Mouse (Mus musculus) skeletal muscle tissue, postnatal 0 days (tissue): ENCODE measurements around the gene Llgl2. TPM values are rescaled to one million over a fixed set of nuclear protein-coding genes. Genes with fewer than 3 reads are reported as not detected.

Experiments used
- microRNA-seq, 2 experiments: library from miRNA; unstranded; fragments of <30 nt; microRNA quantifications; one replicate each; pipeline ENCODE4; 2016
- polyA plus RNA-seq: library from polyadenylated mRNA; unstranded; fragments of >200 nt; fragmentation: Nextera tagmentation; extraction: Ambion mirVana; gene quantifications from 2 replicates; pipeline ENCODE4 v1.2.1, GENCODE M21; 2015

Llgl2 gene
- 13.0 and 14.3 TPM in 2 replicates for polyA plus RNA-seq

DNA sequence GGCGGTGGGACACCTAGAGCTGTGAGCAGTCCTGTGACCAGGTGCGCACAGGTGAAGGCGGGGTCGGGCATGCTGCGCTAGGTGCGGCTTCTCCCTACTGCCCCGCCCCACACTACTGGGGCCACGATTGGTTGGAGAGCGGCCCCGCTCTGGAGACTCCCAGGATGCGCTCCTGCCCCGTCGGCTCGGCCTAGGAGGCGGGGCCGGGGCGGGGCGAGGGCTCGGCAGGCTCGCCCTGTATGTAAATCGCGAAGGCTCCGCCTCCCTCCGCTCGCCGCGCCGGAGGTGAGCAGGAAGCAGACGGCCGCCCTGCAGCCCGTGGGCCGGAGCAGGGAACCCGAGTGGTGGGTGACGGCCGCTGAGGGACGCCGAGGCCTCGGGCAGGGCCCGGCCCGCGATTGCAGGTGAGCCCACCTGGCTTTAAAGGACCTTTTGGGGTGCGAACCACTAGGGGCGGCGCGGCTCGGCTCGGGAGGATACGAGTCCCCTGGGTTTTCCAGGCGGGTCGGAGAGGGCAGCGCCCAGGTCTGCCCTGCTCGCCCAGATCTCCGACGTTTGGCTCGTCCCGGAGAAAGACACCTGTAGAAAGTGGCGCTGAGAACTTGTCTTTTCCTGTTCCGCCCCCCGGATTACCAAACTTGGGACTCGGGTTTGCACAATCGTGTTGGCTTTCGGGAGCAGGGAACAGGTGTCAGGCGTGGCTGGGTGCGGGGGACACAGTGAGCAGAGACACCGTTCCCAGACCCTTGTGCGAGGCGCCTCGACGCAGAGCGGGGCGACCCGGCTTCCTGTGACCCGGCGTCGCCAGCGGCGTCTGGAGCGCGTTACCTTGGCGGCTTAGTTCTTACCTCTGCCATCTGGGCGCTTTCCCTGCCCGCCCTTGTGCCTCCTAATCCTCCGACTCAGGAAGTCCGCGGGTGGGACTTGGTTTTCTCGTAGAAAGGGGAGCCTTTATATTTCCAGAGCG, at the start of gene Llgl2:
TSS of gene Llgl2 (plus strand) at position 276 of the 967 bp plus-strand sequence.

DNA sequence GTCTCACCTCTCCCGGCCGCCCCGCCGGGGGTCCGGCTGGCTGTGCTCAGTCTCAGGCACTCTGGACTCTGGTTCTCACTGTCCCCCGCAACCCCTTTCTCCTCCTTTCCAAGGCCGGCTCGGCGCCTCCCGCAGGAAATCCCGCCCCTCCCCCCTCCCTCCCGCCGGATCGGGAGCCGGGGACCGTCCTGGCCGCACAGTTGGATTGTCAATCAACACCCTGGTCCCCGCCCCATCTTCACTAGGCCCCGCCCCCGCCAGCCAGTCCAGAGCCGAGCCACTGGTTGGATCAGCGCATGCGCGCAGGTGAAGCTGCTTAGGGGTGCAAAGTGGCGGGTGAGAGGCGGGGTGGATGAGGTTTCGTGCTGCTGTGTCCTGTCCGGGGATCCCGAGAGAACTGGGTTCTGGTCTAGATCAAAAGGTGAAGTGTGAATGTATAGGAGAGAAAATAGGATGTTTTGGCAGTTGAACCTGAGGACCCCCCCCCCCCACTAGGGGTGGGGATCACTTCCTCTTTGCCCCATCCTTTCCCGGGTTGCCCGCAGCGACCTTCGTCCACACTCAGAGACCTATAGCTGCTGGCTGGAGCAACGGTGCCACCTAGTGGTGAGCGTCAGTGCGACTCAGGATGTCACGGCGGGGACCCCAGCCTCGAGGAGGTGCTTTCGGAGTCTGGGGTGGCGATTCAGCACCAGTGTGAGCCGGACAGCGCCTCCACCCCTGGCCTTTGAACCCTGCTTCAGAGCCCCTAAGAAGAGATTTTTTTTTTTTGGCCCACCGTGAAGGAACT, 10.1 kb upstream of the Llgl2 start, which contains the start of gene Caskin2:
TSS of gene Caskin2 (minus strand) at position 133 of the 790 bp plus-strand sequence.

GRCm38 (mm10) chr11:115814605-115815450, 9.0 kb upstream of the Llgl2 start, which contains the start of gene Tsen54:
Tsen54 (plus strand) TSS chr11:115814724.

GRCm38 (mm10) chr11:115858354-115858753, 34.5 kb downstream of the Llgl2 start, which contains the start of gene Myo15b:
Myo15b (plus strand) TSS chr11:115858406.

DNA sequence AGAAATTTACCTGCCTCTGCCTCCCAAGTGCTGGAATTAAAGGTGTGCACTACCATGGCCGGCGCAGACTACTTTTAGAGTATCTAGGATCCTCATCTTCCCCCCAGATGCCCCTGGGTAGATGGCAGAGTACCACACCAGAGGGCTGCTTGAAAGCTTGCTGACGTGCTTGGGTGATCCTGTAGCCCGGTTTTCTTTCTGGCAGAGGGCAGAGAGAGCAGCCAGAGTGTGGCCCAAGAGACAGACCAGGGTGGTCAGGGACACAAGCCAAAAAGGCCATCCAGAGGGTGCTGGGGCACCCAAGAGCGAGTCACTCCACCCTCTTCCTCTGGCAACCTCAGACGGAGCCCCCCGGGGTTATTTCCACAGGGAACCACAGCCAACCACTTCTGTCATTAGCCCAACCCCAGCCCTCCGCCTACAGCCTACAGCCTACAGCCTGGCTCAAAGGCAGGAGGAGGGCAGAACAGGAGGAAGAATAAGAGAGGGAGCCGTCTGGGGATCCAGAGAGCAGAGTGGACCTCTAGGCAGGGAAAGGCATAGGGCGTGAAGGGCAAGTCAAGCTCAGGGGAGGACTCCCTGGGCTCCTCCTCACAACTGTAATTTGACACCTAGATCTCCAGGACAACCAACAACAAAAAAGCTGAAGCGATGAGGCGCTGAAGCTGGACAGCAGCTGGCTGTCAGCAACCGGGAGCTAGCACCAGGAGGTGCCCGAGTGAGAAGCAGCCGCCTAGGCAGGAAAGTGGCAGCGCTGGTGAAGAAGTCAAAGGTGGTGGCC, 75.8 kb downstream of the Llgl2 start, which contains the start of gene Smim5:
TSS of gene Smim5 (plus strand) at position 481 of the 781 bp plus-strand sequence.

Small RNA genes within 50 kb of the gene (microRNA-seq; reads per million reads assigned to microRNA genes)
- 0.20 to 0.21 reads per million in 2 experiments for gene Mir5621

Other genes starting within 250 kb of the Llgl2 start
- 94.2 and 98.5 TPM in 2 replicates for gene Mrps7, start 220.1 kb upstream of the Llgl2 start, polyA plus RNA-seq
- gene Gga3, start 220.0 kb upstream of the Llgl2 start, polyA plus RNA-seq = 6.8 and 9.8 TPM in 2 replicates
- 30.1 and 42.9 TPM in 2 replicates for gene Mif4gd, start 211.1 kb upstream of the Llgl2 start, polyA plus RNA-seq
- gene Slc25a19, start 195.8 kb upstream of the Llgl2 start, polyA plus RNA-seq = 18.5 and 27.4 TPM in 2 replicates
- 83.7 and 94.0 TPM in 2 replicates for gene Grb2, start 115.5 kb upstream of the Llgl2 start, polyA plus RNA-seq
- 13.5 and 14.3 TPM in 2 replicates for gene Tmem94, start 58.6 kb upstream of the Llgl2 start, polyA plus RNA-seq
- 7.4 and 7.9 TPM in 2 replicates for gene Caskin2, start 10.4 kb upstream of the Llgl2 start, polyA plus RNA-seq
- 18.6 and 21.4 TPM in 2 replicates for gene Tsen54, start 9.3 kb upstream of the Llgl2 start, polyA plus RNA-seq
- gene Myo15b, start 34.4 kb downstream of the Llgl2 start, polyA plus RNA-seq = 0.19 and 0.31 TPM in 2 replicates
- 35.1 and 36.7 TPM in 2 replicates for gene Smim5, start 75.9 kb downstream of the Llgl2 start, polyA plus RNA-seq
- gene Smim6, start 88.0 kb downstream of the Llgl2 start, polyA plus RNA-seq = 0.64 and 0.80 TPM in 2 replicates
- gene Sap30bp, start 109.2 kb downstream of the Llgl2 start, polyA plus RNA-seq = 20.3 and 23.4 TPM in 2 replicates
- gene Recql5, start 109.4 kb downstream of the Llgl2 start, polyA plus RNA-seq = 5.2 and 5.6 TPM in 2 replicates
- 1.6 and 2.1 TPM in 2 replicates for gene Itgb4, start 150.7 kb downstream of the Llgl2 start, polyA plus RNA-seq
- 51.1 and 63.1 TPM in 2 replicates for gene Galk1, start 188.7 kb downstream of the Llgl2 start, polyA plus RNA-seq
- gene H3f3b, start 203.9 kb downstream of the Llgl2 start, polyA plus RNA-seq = 498 and 591 TPM in 2 replicates
- gene Unk, start 206.3 kb downstream of the Llgl2 start, polyA plus RNA-seq = 10.3 and 10.8 TPM in 2 replicates